Mouse (Mus musculus) left cerebral cortex, postnatal 4 days (tissue): Measurements from ENCODE around the gene Bmpr2. TPM values are rescaled to one million over a fixed set of nuclear protein-coding genes. Genes with fewer than 3 reads are reported as not detected.
A peak's percentile ranks its signal among the peaks of the same experiment; 100 is the strongest.

ENCODE experiments used
- DNase-seq: peaks from one replicate; pipeline ENCODE4 v3.0.0-alpha.2; 2022
- intact Hi-C: fragments of 180-260 bp; cut with DNase I; formaldehyde crosslinking; loops from one replicate; pipeline ENCODE4 v1.15.1; 2025
- total RNA-seq, 2 experiments: library from RNA; stranded (reverse); gene quantifications; 2 replicates each; pipeline ENCODE4 v1.2.3; 2021

Bmpr2 gene
- total RNA-seq, 2 experiments from 2014 or later, result 99.7 to 104 TPM

DNA sequence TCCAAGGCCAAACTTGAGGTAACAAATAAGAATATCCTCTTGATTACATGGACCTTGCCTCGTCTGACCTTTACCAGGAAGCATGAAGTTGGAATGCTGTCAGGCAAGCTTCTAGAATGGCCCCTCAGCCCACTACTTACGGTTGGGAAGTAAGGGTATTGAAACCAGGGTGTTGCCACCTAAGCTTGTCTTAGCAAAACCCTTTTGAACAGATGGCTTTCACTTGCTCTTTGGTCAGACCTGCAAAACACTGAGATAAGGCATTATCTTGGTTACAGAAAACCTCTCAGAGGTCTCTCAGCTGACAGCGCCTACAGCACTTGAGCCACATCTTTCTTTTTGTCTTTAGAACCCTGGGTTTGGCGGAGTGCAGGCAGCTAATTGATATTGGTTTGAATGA is 130.8 kb downstream of the Bmpr2 start:
- intact Hi-C loops, result no loop called here
- DNase-seq, result no peak

DNA sequence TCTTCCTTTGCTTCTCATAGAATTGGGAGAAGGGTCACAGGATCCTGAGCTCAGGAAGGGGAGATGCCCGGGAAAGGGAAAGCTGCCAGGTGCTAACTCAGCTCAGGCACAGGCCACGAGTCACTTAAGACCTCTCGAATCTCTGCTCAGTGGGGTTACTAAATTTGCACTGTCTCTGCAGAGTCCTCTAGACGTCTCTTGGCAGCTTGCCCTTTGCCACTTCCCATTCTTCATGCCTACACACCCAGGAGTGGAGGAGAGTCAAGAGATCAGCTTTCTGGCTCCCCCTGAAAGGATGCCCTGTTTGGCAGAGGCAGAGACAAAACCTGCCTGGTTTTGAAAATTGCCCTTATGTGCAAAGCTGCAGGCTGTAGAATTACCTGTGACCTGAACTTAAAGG is 132.3 kb downstream of the Bmpr2 start:
- intact Hi-C loops, result no loop called here
- peak; percentile 11 for DNase-seq

DNA sequence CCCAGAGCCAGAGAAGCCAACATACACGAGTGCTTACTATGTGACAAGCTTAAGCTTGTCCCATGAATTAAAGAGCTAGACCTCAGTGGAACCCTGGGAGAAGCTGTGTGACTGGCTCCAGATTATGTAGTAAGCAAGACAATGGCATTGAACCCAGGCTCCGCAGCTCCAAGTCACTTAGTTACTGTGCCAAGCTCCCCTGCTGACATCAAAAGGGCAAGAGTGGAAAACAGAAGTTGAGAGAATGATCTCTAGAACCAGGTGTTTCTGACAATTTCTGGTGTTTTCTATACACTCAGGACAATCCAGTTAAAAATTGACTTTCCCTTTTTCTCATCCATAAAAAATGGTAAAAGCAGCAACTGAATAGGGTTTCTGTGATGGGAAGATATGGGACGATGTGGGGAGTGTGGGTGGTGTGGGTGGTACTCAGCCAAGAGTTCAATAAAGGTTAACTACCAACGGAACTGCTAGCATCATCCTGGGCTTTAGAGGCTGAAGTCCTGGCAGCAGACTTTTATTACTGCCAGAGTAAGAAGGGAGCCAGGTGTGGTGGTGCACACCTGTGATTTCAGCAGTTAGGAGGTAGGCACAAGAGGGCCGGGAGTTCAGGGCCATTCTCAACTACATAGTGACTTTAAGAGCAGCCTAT is 134.1 kb downstream of the Bmpr2 start:
- intact Hi-C loops, result no loop called here
- DNase-seq, result no peak

DNA sequence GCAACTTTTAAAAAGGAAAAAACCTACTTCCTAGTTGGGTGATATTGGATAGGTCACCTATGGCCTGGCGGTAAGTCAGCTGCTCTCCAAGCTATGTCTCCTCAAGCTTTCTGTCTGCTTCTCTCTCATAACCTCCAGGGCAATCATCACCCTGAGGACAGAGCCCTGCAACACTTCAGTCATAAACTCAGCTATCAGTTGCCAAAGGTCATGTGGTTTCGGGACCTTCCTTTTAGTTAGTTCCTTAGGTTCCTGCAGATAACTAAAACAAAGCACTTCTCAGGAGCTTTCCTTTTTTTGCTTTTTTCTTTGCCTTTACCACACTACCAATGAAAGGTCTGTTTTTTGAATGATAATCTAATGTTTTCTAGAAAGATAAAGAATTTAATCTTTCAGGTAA is 136.5 kb downstream of the Bmpr2 start:
- DNase-seq, result no peak
- intact Hi-C loops, result no loop called here

DNA sequence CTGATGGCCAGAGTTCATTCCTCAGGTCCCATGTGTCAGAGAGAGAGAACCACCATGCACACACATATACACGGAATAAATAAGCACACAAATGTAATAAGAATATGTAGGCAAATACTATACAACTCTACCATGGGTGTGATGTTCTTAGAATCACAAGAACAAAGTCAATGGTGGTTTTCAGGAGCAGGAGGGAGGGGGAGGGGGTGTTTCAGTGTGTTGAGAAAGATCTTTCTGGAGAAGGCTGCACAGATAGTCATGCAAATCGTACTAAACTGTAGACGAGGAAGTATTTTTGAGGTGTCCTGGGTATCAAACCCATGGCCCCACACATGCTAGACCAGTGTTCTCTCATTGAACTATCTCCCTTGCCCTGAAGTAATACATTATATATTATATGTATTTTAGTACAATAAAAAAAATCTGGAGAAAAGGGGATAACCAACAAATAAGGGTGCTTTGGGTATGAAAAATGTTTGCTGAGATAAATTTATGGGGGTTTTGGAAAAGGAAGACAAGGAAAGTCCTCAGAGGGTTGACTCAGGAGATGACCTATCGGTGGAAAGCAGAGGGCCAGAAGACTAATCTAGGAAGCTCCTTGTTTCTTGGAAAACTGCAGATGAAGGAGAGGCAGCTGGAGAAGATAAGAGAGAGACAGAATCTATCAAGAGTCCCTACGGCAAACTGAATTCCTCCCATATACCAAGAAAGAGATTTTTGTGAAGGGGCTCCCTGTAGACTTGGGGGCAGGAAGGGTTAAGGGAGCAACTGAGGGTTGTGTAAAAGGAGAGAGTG is 138.1 kb downstream of the Bmpr2 start:
- intact Hi-C loops, result no loop called here
- DNase-seq, result no peak

DNA sequence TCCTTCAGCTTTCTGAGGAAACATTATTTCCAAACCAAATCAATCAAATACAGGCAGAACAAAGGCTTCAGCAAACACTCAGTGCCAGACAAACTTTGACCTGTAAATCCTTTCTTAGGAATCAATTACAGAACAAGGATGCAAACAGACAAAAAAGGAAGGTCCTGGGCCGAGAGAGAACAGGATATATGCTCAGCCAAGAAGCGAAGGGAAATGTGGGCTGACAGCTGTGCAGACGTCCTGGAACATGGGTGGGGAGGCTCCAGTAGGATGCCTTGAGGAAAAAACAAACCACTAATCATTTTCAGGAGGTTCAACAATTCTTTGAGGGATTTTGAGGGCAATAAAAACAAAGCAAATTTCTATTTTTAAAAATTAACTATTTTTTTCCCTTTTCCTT is 139.4 kb downstream of the Bmpr2 start:
- no peak for DNase-seq
- intact Hi-C loops, result no loop called here

DNA sequence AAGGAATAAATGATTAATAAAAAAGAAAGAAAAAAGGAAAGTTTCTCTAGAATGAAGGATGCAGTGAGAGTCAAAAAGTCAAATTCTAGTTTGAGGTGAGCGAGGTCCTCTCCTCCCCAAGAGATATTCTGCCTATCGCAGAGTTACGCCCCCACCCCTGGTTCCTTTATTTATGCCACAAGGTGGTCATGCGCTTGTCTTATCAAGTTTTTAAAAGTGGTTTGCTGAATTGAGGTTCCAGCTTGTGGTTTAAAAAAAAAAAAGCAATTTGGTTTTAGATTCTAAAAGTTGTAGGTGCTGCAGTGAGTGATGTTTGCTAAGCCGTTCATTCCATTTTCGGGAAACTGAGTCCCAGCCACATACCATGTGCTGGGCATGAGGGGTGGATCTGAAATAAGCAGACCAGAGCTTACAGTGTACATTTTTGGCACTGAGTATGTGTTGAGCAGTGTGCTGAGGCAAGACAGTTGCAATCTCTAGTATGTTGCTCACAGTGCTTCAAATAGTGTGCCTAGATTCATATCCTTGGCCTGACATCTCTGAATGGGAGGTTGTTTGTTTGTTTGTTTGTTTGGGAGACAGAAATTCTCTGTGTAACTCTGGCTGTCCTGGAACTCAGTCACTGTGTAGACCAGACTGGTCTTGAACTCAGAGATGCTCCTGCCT is 141.6 kb downstream of the Bmpr2 start:
- intact Hi-C loops, result no loop called here

DNA sequence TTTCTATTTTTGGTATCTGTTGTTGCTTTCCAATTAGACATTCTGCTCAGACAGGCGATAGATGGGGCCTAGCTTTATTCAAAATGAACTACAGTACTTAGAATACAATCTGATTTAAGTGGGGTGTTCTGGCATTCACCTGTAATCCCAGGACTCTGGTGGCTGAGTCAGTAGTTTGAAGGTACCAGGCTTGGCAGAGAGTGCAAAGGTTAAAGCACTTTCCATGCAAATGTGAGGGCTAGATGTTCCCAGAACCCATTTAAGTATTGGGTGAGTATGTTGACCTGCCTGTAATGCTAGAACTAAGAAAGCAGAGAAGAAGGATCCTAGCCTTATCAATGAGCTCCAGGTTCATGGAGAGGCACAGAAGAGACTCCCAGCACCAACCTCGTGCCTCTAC is 142.7 kb downstream of the Bmpr2 start:
- no peak for DNase-seq
- intact Hi-C loops, result no loop called here

More for the DNA sequence above, 141.6 kb downstream of the Bmpr2 start:
- no peak for DNase-seq

DNA sequence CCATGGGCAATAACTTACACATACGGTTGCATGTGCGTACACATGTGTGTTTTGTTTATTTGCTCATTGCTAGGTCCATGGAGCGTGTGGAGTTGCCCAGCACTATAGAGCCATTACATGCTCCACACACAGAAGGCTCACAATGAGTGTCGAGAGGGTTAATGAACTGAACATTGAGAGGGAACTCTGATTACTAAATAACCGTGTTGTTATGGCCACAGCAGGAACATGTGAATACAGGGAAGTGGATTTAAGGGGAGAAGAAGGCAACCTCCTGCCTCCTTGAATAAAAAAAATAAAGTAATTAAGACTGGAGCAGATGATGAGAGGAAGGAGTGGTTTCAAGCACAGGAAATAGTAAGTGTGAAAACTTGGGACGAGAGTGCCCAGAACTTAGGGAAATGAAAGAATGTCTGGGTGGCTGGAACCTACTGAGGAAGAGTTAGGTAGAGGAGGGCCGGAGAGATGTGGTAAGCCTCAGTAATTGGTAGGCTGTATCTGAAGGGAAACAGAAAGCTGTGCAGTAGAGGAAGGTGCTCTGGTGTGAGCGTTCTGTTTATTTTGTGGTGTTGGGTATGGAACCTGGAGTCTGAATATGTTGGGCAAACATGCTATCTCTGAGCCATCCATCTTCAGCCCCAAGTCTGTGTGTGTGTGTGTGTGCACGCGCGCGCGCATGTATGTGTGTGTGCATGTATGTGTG is 143.8 kb downstream of the Bmpr2 start:
- intact Hi-C loops, result no loop called here
- DNase-seq, result no peak

DNA sequence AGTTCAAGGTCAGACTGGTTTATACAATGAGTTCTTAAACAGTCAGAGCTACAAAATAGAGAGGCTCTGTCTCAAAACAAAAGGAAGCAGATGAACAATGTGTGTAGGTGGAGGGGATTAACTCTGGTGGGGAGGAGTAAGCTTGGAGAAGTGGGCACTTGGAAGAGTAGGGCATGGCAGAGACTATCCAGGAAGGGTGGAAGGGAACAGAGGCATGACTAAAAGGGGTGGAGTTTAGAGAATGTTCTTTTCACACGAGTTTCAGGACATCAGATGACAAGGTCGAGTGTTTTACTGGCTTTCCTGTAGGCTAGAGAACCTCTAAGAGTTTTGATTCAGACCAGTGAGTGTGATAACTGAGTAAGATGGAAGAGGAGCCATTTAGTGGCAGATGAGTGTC is 144.5 kb downstream of the Bmpr2 start:
- intact Hi-C loops, result no loop called here
- no peak for DNase-seq

DNA sequence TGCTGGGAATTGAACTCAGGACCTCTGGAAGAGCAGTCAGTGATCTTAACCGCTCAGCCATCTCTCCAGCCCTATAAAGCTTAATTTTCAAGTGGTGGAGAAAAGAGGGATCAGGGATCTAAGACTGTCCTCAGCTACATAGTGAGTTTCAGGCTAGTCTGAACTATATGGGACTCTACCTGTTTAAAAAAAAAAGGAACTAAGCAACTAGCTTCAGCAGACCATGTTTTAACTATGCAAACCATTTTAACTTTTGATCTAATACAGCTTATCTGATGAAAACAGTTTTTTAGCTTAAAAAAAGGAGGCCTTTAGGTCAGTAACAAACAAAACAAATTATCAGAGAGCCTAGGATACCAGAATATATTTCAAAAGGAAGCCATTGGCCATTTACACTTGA is 147.7 kb downstream of the Bmpr2 start:
- DNase-seq, result no peak
- intact Hi-C loops, result no loop called here

DNA sequence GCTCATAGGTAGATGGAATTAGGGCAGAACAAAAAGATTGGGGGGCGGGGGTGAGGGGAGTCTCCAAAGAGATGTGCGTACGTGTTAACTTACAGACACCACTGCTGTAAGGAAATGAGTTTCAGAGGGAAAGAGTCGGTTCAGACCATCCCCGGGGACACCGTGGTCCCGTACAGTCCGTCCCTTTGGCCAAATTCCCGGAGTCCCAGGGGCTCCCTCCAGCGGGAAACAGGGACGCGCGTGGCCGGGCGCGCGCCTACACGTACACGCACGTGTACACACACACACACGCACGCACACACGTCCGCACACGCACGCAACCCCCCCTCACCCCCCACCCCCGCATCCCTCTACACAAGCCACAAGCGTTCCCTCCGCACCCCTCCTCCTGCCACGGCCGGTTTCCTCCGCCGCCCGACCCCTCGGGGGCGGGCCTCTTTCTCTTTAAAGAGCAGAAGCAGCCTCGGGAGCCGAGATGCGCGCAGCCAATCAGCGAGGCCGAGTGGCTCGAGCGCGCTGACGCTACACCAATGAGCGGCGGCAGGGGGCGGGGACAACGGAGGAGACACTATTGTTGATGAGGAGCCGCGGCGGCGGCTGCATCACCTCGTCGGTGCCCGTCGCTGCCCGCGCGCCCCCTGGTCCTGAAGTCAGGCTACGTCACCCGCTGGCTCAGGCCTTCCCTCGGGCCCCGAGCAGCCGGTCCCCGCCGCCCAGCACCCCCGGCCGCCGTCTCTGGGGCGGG is 149.4 kb downstream of the Bmpr2 start, which contains the start of gene Fam117b:
TSS of gene Fam117b (plus strand) at position 594 of the 745 bp plus-strand sequence.
- peak; percentile 99 for DNase-seq
- intact Hi-C loops, result no loop called here

DNA sequence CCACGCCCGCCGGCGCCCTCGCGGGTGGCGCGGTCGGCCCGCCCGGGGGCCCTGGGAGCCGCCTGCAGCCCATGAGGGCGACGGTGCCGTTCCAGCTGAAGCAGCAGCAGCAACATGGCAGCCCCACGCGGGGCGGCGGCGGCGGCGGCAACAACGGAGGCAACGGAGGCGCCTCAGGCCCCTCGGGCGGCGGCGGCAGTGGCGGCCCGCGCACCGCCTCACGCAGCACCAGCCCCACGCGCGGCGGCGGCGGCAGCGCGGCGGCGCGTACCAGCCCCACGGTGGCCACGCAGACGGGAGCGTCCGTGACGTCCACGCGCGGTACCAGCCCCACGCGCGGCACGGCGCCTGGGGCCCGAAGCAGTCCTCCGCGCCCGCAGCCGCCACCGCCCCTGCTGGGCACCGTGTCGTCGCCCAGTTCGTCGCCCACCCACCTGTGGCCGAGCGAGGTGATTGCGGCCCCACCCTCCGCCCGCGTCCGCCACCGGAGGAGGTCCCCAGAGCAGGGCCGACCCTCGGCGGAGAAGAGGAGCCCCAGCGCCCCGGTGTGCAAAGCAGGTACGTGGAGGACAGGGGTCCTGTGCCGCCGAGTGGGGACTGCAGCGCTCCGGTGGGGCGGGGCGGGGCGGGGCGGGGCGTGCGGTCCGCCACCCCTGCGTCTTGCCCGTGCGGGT is 150.1 kb downstream of the Bmpr2 start:
- intact Hi-C loops, result no loop called here
- DNase-seq, result peak; percentile 48

DNA sequence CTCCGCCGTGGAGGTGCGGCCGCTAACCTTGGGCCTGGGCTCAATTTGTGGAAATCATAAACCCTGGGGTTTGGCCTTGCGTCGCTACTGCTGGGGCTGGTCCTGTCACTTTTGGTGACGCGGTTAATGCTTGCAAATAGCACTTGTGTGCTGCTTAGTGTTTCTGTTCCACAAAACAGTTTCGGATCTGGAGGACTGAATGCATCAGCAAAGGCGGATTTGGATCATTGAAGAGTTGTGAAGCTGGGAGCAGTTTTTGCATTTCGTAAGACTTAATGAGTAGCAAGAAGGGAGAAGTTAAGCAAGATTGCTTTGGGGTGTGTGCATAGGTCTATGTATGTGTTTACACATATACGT is 150.6 kb downstream of the Bmpr2 start:
- DNase-seq, result no peak
- intact Hi-C loops, result no loop called here

DNA sequence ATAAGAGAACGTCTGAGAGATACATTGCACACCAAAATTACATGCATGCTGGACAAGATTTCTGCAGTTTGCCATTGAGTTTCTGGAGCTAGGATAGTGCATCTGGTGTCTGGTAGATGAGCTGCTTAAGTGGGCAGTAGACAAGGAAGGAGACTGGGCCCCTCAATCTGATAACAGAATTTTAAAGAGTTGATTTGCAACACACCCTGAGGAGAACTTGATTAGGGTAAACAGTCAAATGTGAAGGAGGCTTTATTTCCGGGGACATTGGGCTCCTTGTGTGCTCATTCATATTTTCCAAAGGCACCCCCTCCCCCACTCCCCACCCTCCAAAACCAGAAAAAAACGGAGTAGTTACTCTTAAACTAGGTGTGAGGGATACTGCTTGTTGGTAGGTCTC is 151.6 kb downstream of the Bmpr2 start:
- intact Hi-C loops, result no loop called here
- DNase-seq, result no peak

DNA sequence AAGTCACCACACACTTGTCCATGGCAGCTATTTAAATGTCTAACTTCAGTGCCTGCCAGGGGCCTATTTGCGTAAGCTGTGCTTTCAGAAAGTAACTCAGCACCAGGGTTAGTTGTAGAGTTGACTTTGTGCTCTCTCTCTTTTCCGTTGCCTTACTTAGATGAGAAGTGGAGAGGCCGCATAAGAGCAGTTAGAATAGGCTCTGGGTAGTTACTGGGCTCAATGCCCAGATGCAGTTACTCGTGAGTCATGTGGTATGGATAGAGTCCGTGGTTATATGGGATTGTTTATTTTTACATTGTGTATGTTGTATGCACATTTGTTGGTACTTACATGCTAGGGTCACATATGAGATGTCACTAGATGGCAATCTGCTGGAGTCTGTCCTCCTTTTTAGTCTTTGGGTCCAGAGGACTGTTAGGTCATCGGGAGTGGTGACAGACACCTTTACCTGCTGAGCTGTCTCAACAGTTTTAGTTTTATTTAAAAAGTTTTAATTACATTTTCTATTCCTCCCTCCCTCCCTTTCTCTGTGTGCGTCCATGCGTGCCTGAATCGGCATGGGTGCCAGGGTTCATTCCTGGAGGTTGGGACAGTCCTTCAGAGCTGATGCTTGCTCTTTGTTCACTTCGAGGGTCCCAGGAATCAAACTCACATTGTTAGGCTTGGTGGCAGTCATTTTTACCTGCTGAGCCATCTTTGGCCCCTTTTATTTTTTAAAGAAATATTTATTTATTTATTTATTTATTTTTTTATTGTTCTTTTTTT is 152.8 kb downstream of the Bmpr2 start:
- intact Hi-C loops, result no loop called here
- no peak for DNase-seq

DNA sequence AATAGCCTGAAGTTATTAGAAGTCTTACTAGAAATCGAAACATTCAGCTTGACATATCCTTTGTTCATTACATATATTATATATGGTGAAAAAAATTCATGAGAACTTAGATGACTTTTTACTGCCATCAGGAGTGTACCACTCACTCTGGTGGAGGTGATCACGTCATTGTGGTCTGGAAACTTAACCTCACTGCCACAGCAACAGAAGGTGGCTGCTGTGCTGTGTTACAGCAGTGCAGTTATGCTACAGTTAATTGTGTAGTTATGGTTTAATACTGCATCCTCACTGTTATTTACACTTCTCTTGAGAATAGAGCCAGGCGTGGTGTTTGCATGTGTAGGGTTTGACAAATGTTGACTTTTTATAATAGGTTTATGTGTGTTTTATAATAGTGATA is 154.2 kb downstream of the Bmpr2 start:
- DNase-seq, result no peak
- intact Hi-C loops, result no loop called here

DNA sequence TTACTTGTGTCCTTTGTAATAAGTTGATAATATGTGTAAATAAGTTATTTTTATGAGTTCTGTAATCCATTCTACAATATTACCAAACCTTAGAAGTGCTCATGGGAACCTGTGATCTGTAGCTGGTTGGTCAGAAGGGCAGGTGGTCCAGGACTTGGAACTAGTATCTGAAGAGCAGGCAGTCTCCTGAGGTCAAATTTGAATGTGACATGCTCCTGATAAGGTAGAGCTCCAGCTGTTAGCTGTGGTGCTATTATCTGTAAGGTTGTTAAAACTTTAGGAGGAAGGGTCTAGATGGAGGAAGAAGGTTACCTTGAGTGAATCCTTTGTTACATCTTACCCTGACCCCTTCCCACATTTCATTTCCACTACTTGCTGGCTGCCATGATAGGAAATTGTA is 154.9 kb downstream of the Bmpr2 start:
- no peak for DNase-seq
- intact Hi-C loops, result no loop called here

DNA sequence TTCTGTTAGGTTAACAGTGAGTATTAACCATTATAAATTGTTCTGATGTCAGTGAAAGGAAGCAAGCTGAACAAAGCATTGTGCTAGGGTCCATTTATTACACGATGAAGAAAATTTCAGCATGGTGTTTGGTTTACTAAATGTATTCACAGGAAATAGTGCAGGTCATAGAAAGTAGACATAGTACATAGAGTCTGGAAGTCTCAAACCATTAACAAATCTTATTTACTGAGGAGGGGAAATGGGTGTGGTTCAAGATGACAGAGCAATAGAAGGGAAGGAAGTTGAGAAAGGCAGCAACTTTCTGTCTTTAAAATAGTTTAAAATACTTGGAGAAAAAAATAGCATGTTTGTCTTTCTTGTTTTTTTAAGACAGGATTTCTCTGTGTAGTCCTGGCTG is 160.0 kb downstream of the Bmpr2 start:
- no peak for DNase-seq
- intact Hi-C loops, result no loop called here
